Mouse (Mus musculus): ENCODE results near the gene Arsb. TPM values are rescaled to one million over a fixed set of nuclear protein-coding genes. Genes with fewer than 3 reads are reported as not detected.
"Not testable (repeated sequence)": the region's sequence is repeated elsewhere in the genome, so short reads cannot be mapped to it uniquely, and the experiment has no call there.

The Arsb gene
- polyA plus RNA-seq, 1 experiment from 2014 or later, result 23.3 TPM

- H3K9me3 ChIP-seq (ENCODE audit: control insufficient read depth, low read length), result peaks cover 2% of the 10 kb centered on the region; the same call in 1 of the 2 replicates
- no peaks in the 10 kb centered on the region for H3K36me3 ChIP-seq (ENCODE audit: control insufficient read depth, insufficient read depth, low read length)
- H3K27ac ChIP-seq (replicated peaks; ENCODE audit: low read depth, low read length), result no peak overlapping the region
- DNase-seq (ENCODE audit: low spot score), result no peak
- H3K4me1 ChIP-seq (ENCODE audit: control insufficient read depth, insufficient read depth, low read length), result no peaks in the 10 kb centered on the region
- H3K4me3 ChIP-seq (ENCODE audit: low read depth, low read length), result no peak overlapping the region
- ATAC-seq (ENCODE audit: low read depth), result no peak
- no peak overlapping the region for H3K9ac ChIP-seq (ENCODE audit: low read depth, low read length)
- 69% methylated on average over 5 of the region's 5 CpGs for WGBS
- H3K4me2 ChIP-seq (ENCODE audit: low read depth, low read length), result no peak overlapping the region
- H3K27me3 ChIP-seq (replicated peaks; ENCODE audit: control insufficient read depth, insufficient read depth, low read length), result no peaks in the 10 kb centered on the region
Measured at GRCm38 (mm10) chr13:93797011-93797600, 25.7 kb downstream of the Arsb start.

GRCm38 (mm10) chr13:93810311-93810710 lies 38.9 kb downstream of the Arsb start:
- H3K4me1 ChIP-seq (ENCODE audit: control insufficient read depth, insufficient read depth, low read length); H3K36me3 ChIP-seq (ENCODE audit: control insufficient read depth, insufficient read depth, low read length); H3K27ac ChIP-seq (replicated peaks; ENCODE audit: low read depth, low read length); H3K27me3 ChIP-seq (replicated peaks; ENCODE audit: control insufficient read depth, insufficient read depth, low read length); H3K4me2 ChIP-seq (ENCODE audit: low read depth, low read length); ATAC-seq (ENCODE audit: low read depth); H3K9ac ChIP-seq (ENCODE audit: low read depth, low read length); DNase-seq (ENCODE audit: low spot score); H3K4me3 ChIP-seq (ENCODE audit: low read depth, low read length); H3K9me3 ChIP-seq (ENCODE audit: control insufficient read depth, low read length): not testable (repeated sequence)
- WGBS, result 76% methylated on average over 2 of the region's 2 CpGs

GRCm38 (mm10) chr13:93814081-93814480 lies 42.7 kb downstream of the Arsb start:
- Histone ChIP-seq H3K4me1 (ENCODE audit: control insufficient read depth, insufficient read depth, low read length) (peaks cover 3% of the 10 kb centered on the region; the same call in 1 of the 2 replicates), H3K4me2 (ENCODE audit: low read depth, low read length) (no peak overlapping the region), H3K27ac (replicated peaks; ENCODE audit: low read depth, low read length) (no peak overlapping the region), H3K9ac (ENCODE audit: low read depth, low read length) (no peak overlapping the region), H3K9me3 (ENCODE audit: control insufficient read depth, low read length) (no peaks in the 10 kb centered on the region), H3K36me3 (ENCODE audit: control insufficient read depth, insufficient read depth, low read length) (no peaks in the 10 kb centered on the region), H3K27me3 (replicated peaks; ENCODE audit: control insufficient read depth, insufficient read depth, low read length) (no peaks in the 10 kb centered on the region), H3K4me3 (ENCODE audit: low read depth, low read length) (no peak overlapping the region)
- no peak for ATAC-seq (ENCODE audit: low read depth)
- WGBS, result 92% methylated on average over 6 of the region's 6 CpGs
- no peak for DNase-seq (ENCODE audit: low spot score)

- 89% methylated on average over 12 of the region's 12 CpGs for WGBS
Measured at GRCm38 (mm10) chr13:93814676-93815075, 43.2 kb downstream of the Arsb start.

GRCm38 (mm10) chr13:93815128-93815527 lies 43.7 kb downstream of the Arsb start:
- no peak for ATAC-seq (ENCODE audit: low read depth)
- Histone ChIP-seq H3K27ac (replicated peaks; ENCODE audit: low read depth, low read length) (no peak overlapping the region), H3K4me2 (ENCODE audit: low read depth, low read length) (no peak overlapping the region), H3K27me3 (replicated peaks; ENCODE audit: control insufficient read depth, insufficient read depth, low read length) (no peaks in the 10 kb centered on the region), H3K9ac (ENCODE audit: low read depth, low read length) (no peak overlapping the region), H3K4me1 (ENCODE audit: control insufficient read depth, insufficient read depth, low read length) (peaks cover 3% of the 10 kb centered on the region; the same call in 1 of the 2 replicates), H3K4me3 (ENCODE audit: low read depth, low read length) (no peak overlapping the region), H3K9me3 (ENCODE audit: control insufficient read depth, low read length) (no peaks in the 10 kb centered on the region), H3K36me3 (ENCODE audit: control insufficient read depth, insufficient read depth, low read length) (no peaks in the 10 kb centered on the region)
- DNase-seq (ENCODE audit: low spot score), result no peak
- WGBS, result 89% methylated on average over 11 of the region's 11 CpGs

More at GRCm38 (mm10) chr13:93814676-93815075, 43.2 kb downstream of the Arsb start:
- H3K36me3 ChIP-seq (ENCODE audit: control insufficient read depth, insufficient read depth, low read length), result no peaks in the 10 kb centered on the region
- H3K9me3 ChIP-seq (ENCODE audit: control insufficient read depth, low read length), result no peaks in the 10 kb centered on the region
- no peak overlapping the region for H3K4me3 ChIP-seq (ENCODE audit: low read depth, low read length)
- H3K27ac ChIP-seq (replicated peaks; ENCODE audit: low read depth, low read length), result no peak overlapping the region
- H3K4me1 ChIP-seq (ENCODE audit: control insufficient read depth, insufficient read depth, low read length), result peaks cover 3% of the 10 kb centered on the region; the same call in 1 of the 2 replicates
- no peaks in the 10 kb centered on the region for H3K27me3 ChIP-seq (replicated peaks; ENCODE audit: control insufficient read depth, insufficient read depth, low read length)
- H3K4me2 ChIP-seq (ENCODE audit: low read depth, low read length), result no peak overlapping the region
- no peak for DNase-seq (ENCODE audit: low spot score)
- ATAC-seq (ENCODE audit: low read depth), result no peak
- no peak overlapping the region for H3K9ac ChIP-seq (ENCODE audit: low read depth, low read length)

GRCm38 (mm10) chr13:93816127-93816526 lies 44.7 kb downstream of the Arsb start:
- Histone ChIP-seq H3K36me3 (ENCODE audit: control insufficient read depth, insufficient read depth, low read length) (no peaks in the 10 kb centered on the region), H3K4me2 (ENCODE audit: low read depth, low read length) (no peak overlapping the region), H3K4me3 (ENCODE audit: low read depth, low read length) (no peak overlapping the region), H3K9me3 (ENCODE audit: control insufficient read depth, low read length) (no peaks in the 10 kb centered on the region), H3K9ac (ENCODE audit: low read depth, low read length) (no peak overlapping the region), H3K4me1 (ENCODE audit: control insufficient read depth, insufficient read depth, low read length) (peaks cover 3% of the 10 kb centered on the region; the same call in 1 of the 2 replicates), H3K27ac (replicated peaks; ENCODE audit: low read depth, low read length) (no peak overlapping the region), H3K27me3 (replicated peaks; ENCODE audit: control insufficient read depth, insufficient read depth, low read length) (no peaks in the 10 kb centered on the region)
- DNase-seq (ENCODE audit: low spot score), result no peak
- 74% methylated on average over 2 of the region's 2 CpGs for WGBS
- ATAC-seq (ENCODE audit: low read depth), result no peak

GRCm38 (mm10) chr13:93816688-93817331 lies 45.4 kb downstream of the Arsb start:
- DNase-seq (ENCODE audit: low spot score), result peak; percentile 30
- no peak overlapping the region for H3K9ac ChIP-seq (ENCODE audit: low read depth, low read length)
- H3K4me1 ChIP-seq (ENCODE audit: control insufficient read depth, insufficient read depth, low read length), result peaks cover 3% of the 10 kb centered on the region; the same call in 1 of the 2 replicates
- 40% methylated on average over 9 of the region's 9 CpGs for WGBS
- no peak overlapping the region for H3K4me3 ChIP-seq (ENCODE audit: low read depth, low read length)
- H3K9me3 ChIP-seq (ENCODE audit: control insufficient read depth, low read length), result no peaks in the 10 kb centered on the region
- no peaks in the 10 kb centered on the region for H3K27me3 ChIP-seq (replicated peaks; ENCODE audit: control insufficient read depth, insufficient read depth, low read length)
- no peak overlapping the region for H3K4me2 ChIP-seq (ENCODE audit: low read depth, low read length)
- H3K27ac ChIP-seq (replicated peaks; ENCODE audit: low read depth, low read length), result peak overlapping the region; percentile 39; the same call in 1 of the 2 replicates
- no peak for ATAC-seq (ENCODE audit: low read depth)
- no peaks in the 10 kb centered on the region for H3K36me3 ChIP-seq (ENCODE audit: control insufficient read depth, insufficient read depth, low read length)

GRCm38 (mm10) chr13:93820173-93820572 lies 48.7 kb downstream of the Arsb start:
- ATAC-seq (ENCODE audit: low read depth), result no peak
- WGBS, result 81% methylated on average over 4 of the region's 4 CpGs
- H3K9ac ChIP-seq (ENCODE audit: low read depth, low read length), result no peak overlapping the region
- no peaks in the 10 kb centered on the region for H3K9me3 ChIP-seq (ENCODE audit: control insufficient read depth, low read length)
- H3K27ac ChIP-seq (replicated peaks; ENCODE audit: low read depth, low read length), result no peak overlapping the region
- H3K4me3 ChIP-seq (ENCODE audit: low read depth, low read length), result no peak overlapping the region
- H3K4me1 ChIP-seq (ENCODE audit: control insufficient read depth, insufficient read depth, low read length), result peaks cover 3% of the 10 kb centered on the region; the same call in 1 of the 2 replicates
- no peaks in the 10 kb centered on the region for H3K27me3 ChIP-seq (replicated peaks; ENCODE audit: control insufficient read depth, insufficient read depth, low read length)
- H3K4me2 ChIP-seq (ENCODE audit: low read depth, low read length), result no peak overlapping the region
- no peak for DNase-seq (ENCODE audit: low spot score)
- no peaks in the 10 kb centered on the region for H3K36me3 ChIP-seq (ENCODE audit: control insufficient read depth, insufficient read depth, low read length)

- 62% methylated on average over 6 of the region's 6 CpGs for WGBS
- H3K4me1 ChIP-seq (ENCODE audit: control insufficient read depth, insufficient read depth, low read length), result no peaks in the 10 kb centered on the region
- no peak for ATAC-seq (ENCODE audit: low read depth)
- H3K9ac ChIP-seq (ENCODE audit: low read depth, low read length), result no peak overlapping the region
- no peaks in the 10 kb centered on the region for H3K27me3 ChIP-seq (replicated peaks; ENCODE audit: control insufficient read depth, insufficient read depth, low read length)
- H3K4me2 ChIP-seq (ENCODE audit: low read depth, low read length), result no peak overlapping the region
- H3K4me3 ChIP-seq (ENCODE audit: low read depth, low read length), result no peak overlapping the region
- no peak overlapping the region for H3K27ac ChIP-seq (replicated peaks; ENCODE audit: low read depth, low read length)
- no peaks in the 10 kb centered on the region for H3K36me3 ChIP-seq (ENCODE audit: control insufficient read depth, insufficient read depth, low read length)
- H3K9me3 ChIP-seq (ENCODE audit: control insufficient read depth, low read length), result no peaks in the 10 kb centered on the region
- no peak for DNase-seq (ENCODE audit: low spot score)
Measured at GRCm38 (mm10) chr13:93822001-93822400, 50.6 kb downstream of the Arsb start.

Data from embryonic facial prominence, embryonic 14.5 days (tissue).